Mouse (Mus musculus) cerebellum, adult 2 months (tissue): ENCODE measurements around the gene Plpp1. TPM values are rescaled to one million over a fixed set of nuclear protein-coding genes. Genes with fewer than 3 reads are reported as not detected.

Experiments
- DNase-seq, 2 experiments: peaks; one replicate each; pipeline ENCODE4 v3.0.0; 2021
- H3K27ac ChIP-seq: fragments of 200-500 bp; 2 replicates; pipeline ENCODE4 v1.5.1; 2012; ENCODE audit warnings: low read length, control low read depth, inconsistent platforms; ENCODE audit not compliant: insufficient read depth
- H3K27me3 ChIP-seq: fragments of 200-500 bp; 2 replicates; pipeline ENCODE4 v1.6.1; 2012; ENCODE audit warnings: inconsistent platforms, mild to moderate bottlenecking, low read length, moderate library complexity; ENCODE audit not compliant: control insufficient read depth, insufficient read depth
- H3K4me1 ChIP-seq: fragments of 200-500 bp; 2 replicates; pipeline ENCODE4 v1.6.1; 2011; ENCODE audit warnings: low read length; ENCODE audit not compliant: control insufficient read depth, insufficient read depth
- H3K4me3 ChIP-seq: fragments of 200-500 bp; replicated peaks from 2 replicates; pipeline ENCODE3; 2011; ENCODE audit warnings: mild to moderate bottlenecking, low read depth, low read length, control low read depth; ENCODE audit not compliant: insufficient read depth
- CTCF ChIP-seq: fragments of 200-500 bp; IDR thresholded peaks from 2 replicates; pipeline ENCODE4 v1.5.1; 2011; ENCODE audit warnings: low read depth, mild to moderate bottlenecking, control low read depth, low read length, moderate library complexity, borderline replicate concordance; ENCODE audit not compliant: insufficient read depth
- POLR2A ChIP-seq: fragments of 200-500 bp; IDR thresholded peaks from 2 replicates; pipeline ENCODE4 v1.6.1; 2011; ENCODE audit warnings: low read length, control low read depth, borderline replicate concordance; ENCODE audit not compliant: insufficient read depth
- WGBS: fragments of 180-500 bp; shearing (Covaris S2); methylation state at CpG from one replicate; pipeline ENCODE4 v1.1.7; 2018; 5-methylcytosine and 5-hydroxymethylcytosine counted together
- polyA plus RNA-seq: library from polyadenylated mRNA; depleted of rRNA; stranded (reverse); fragments of >200 nt; gene quantifications from 2 replicates; pipeline ENCODE4 v1.2.3, GENCODE M21; 2012; rRNA removed

Plpp1 gene
- polyA plus RNA-seq: 31.4 and 35.2 TPM in 2 replicates

DNA sequence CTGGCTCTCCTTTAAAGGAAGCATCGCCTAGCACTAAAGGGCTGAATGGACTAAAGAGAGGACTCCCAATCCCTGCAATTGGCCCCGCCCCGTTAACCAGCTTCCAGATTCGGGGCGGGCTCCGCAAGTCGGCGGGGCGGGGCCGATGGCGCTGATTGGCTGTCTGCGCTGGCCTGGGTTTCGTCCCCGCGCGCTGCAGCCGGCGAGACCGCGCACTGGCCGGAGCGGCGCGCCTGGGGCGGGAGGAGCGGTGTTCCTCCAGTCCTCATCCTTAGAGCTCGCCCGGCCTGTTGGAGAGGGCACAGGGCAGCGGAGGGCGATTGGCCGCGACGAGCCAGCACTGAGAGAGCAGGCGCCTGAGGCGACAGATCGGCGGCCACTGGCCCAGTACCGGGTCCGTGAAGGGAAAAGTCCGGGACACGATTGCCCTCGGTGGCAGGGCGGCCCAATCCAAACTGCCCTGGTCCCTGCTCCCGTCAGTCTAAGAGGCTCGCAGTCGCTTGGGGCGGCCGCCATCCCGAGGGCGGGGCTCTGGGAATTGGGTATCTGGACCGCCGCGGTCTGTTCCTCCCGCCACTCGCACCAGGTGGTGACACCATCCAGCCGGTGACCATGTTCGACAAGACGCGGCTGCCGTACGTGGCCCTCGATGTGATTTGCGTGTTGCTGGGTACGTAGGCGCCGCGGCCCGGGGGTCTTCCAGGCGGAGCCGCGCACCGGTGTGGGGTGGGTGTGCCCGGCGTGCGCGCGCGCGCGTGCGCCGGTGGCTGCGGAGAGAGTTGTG lies at the start of gene Plpp1:
TSS of gene Plpp1 (plus strand) at position 196 of the 784 bp plus-strand sequence.
- Histone ChIP-seq H3K4me1 (no peaks in the 10 kb centered on the region), H3K27ac (peak within 1 kb of the TSS; percentile 82), H3K27me3 (no peaks in the 10 kb centered on the region), H3K4me3 (peak within 1 kb of the TSS; percentile 74)
- peak; percentile 95 to 96 for DNase-seq
- WGBS: under 1% methylated on average over 83 of the region's 83 CpGs
- TF ChIP-seq CTCF (no peak), POLR2A (peak; percentile 92)

DNA sequence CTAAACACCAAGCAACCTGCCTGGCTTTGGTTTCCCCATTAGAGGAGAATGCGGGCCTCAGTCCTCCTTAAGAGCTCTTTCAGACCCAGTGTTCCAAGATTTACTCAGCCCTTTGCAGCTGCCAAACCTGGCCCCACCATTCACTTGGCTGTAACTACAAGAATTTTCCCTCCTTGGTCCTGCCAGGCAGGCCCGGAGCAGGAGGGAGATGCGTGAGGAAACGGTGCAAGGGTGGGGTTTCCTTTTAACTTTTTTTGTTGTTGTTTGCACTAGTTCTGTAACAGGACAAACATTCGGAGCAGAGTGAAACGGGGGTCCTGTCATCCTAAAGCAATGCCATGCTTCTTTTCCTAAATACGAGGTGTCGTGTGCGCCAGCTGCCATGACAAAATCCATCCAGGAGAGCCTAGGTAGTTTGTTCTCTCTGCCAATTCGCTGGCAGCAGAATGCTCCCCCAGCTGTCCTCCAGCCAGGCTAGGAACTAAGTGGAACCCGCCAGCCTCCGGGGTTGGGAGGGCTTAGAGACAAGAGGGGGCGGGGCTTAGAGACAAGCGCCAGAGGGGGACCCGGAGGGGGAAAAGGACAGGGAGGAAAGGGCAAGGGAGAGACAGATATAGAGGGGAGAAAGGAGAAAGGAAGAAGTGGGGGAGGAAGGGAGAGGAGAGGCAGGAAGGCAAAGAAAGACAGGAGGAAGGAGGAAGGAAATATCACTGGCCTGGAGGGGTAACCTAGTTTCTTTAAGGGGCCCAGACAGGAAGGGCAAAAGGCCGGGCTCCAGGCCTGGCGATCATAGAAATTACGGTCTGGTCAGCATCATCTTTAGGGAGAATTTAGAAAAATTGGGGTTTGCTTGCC lies 48.9 kb upstream of the Plpp1 start:
- Histone ChIP-seq H3K4me1 (no peaks in the 10 kb centered on the region), H3K4me3 (no peak overlapping the region), H3K27ac (no peak overlapping the region), H3K27me3 (no peaks in the 10 kb centered on the region)
- TF ChIP-seq CTCF (no peak), POLR2A (no peak)
- DNase-seq: peak in 1 of 2 experiments; percentile 15
- 22% methylated on average over 18 of the region's 18 CpGs for WGBS

- Histone ChIP-seq H3K4me1 (no peaks in the 10 kb centered on the region), H3K4me3 (no peak overlapping the region), H3K27ac (no peak overlapping the region), H3K27me3 (no peaks in the 10 kb centered on the region)
- DNase-seq: no peak
- WGBS: 74% methylated on average over 11 of the region's 11 CpGs
- no peak for TF ChIP-seq CTCF
- TF ChIP-seq POLR2A: no peak
Measured at GRCm38 (mm10) chr13:112752309-112752975, 48.1 kb upstream of the Plpp1 start.

DNA sequence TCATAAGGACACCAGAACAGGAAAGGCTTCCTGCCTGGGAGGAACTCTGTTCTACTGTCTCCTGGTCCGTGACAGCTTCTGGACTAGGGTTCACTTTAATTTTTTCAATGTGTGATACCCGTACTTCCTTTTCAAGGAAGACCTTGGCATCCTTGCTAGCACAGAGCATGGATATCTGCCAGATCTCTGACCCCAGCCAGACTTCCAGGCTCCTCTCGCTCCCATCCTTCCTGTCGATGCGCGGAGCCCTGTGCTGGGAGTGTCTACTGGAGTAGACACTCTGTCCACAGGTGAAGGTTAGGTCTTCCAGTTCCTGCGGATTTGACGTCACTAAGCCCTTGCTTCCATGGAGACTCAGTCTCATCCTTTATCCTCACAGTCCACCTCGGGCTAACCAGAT lies 47.1 kb upstream of the Plpp1 start:
- H3K27me3 ChIP-seq: no peaks in the 10 kb centered on the region
- TF ChIP-seq POLR2A (no peak), CTCF (no peak)
- H3K4me3 ChIP-seq: no peak overlapping the region
- WGBS: 39% methylated on average over 9 of the region's 9 CpGs
- no peak for DNase-seq
- no peaks in the 10 kb centered on the region for H3K4me1 ChIP-seq
- H3K27ac ChIP-seq: no peak overlapping the region

DNA sequence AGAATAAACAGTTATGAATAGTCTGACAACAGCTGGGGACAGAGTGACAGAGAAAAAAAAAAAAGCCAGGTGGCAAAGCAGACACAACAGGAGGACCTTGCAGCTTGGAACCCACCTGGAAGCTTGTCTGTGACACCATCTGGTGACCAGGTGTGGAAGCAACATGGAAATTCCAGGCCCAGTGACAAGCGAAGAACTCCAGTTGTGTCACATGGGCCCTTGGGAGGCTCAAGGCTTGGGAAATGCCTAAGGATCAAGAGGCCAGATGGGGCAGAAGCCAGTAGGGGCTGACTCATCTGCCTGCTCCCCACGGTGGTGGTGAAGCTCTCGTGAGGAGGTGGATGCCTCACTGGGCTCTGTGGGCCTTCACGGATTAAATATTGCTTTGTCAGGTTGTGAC lies 45.7 kb upstream of the Plpp1 start:
- WGBS: 30% methylated on average over 4 of the region's 4 CpGs
- H3K27ac ChIP-seq: no peak overlapping the region
- no peak overlapping the region for H3K4me3 ChIP-seq
- TF ChIP-seq CTCF (no peak), POLR2A (no peak)
- DNase-seq: no peak
- H3K27me3 ChIP-seq: no peaks in the 10 kb centered on the region
- H3K4me1 ChIP-seq: no peaks in the 10 kb centered on the region

- no peak overlapping the region for H3K4me3 ChIP-seq
- H3K27me3 ChIP-seq: no peaks in the 10 kb centered on the region
- H3K27ac ChIP-seq: no peak overlapping the region
- peak in 1 of 2 experiments; percentile 17 for DNase-seq
- no peak for TF ChIP-seq POLR2A
- no peak for TF ChIP-seq CTCF
- 8% methylated on average over 11 of the region's 11 CpGs for WGBS
- no peaks in the 10 kb centered on the region for H3K4me1 ChIP-seq
Measured at GRCm38 (mm10) chr13:112755507-112756010, 45.0 kb upstream of the Plpp1 start.

- WGBS: 93% methylated on average over 9 of the region's 9 CpGs
- H3K27me3 ChIP-seq: no peaks in the 10 kb centered on the region
- TF ChIP-seq POLR2A (no peak), CTCF (no peak)
- no peak overlapping the region for H3K4me3 ChIP-seq
- DNase-seq: no peak
- H3K4me1 ChIP-seq: no peaks in the 10 kb centered on the region
- no peak overlapping the region for H3K27ac ChIP-seq
Measured at GRCm38 (mm10) chr13:112757395-112757794, 43.2 kb upstream of the Plpp1 start.
